Mouse (Mus musculus): Measurements from ENCODE around the gene Zfp277.

Zfp277 gene

GRCm38 (mm10) chr12:40378621-40379537 is 66.8 kb downstream of the Zfp277 start:
- DNase-seq (ENCODE audit: low read depth, low spot score) = no peak

- no peak for DNase-seq (ENCODE audit: low read depth, low spot score)
These were observed 93.8 kb downstream of the Zfp277 start for GRCm38 (mm10) chr12:40351879-40352278.

GRCm38 (mm10) chr12:40348251-40348650 is 97.5 kb downstream of the Zfp277 start:
- no peak for DNase-seq (ENCODE audit: low read depth, low spot score)

- DNase-seq (ENCODE audit: low read depth, low spot score) = no peak
These were observed 98.5 kb downstream of the Zfp277 start for GRCm38 (mm10) chr12:40347060-40347698.

GRCm38 (mm10) chr12:40341443-40341842 is 104.3 kb downstream of the Zfp277 start:
- DNase-seq (ENCODE audit: low read depth, low spot score) = no peak

GRCm38 (mm10) chr12:40335303-40335702 is 110.4 kb downstream of the Zfp277 start:
- no peak for DNase-seq (ENCODE audit: low read depth, low spot score)

GRCm38 (mm10) chr12:40331467-40331866 is 114.2 kb downstream of the Zfp277 start:
- DNase-seq (ENCODE audit: low read depth, low spot score) = no peak

- no peak for DNase-seq (ENCODE audit: low read depth, low spot score)
These were observed 118.6 kb downstream of the Zfp277 start for GRCm38 (mm10) chr12:40327012-40327660.

GRCm38 (mm10) chr12:40325582-40325981 is 120.1 kb downstream of the Zfp277 start:
- DNase-seq (ENCODE audit: low read depth, low spot score) = no peak

GRCm38 (mm10) chr12:40324819-40325218 is 120.9 kb downstream of the Zfp277 start:
- DNase-seq (ENCODE audit: low read depth, low spot score) = no peak

- no peak for DNase-seq (ENCODE audit: low read depth, low spot score)
These were observed 130.6 kb downstream of the Zfp277 start for GRCm38 (mm10) chr12:40315146-40315545.

- no peak for DNase-seq (ENCODE audit: low read depth, low spot score)
These were observed 141.7 kb downstream of the Zfp277 start for GRCm38 (mm10) chr12:40303960-40304359.

GRCm38 (mm10) chr12:40298636-40299035 is 147.1 kb downstream of the Zfp277 start:
- no peak for DNase-seq (ENCODE audit: low read depth, low spot score)

GRCm38 (mm10) chr12:40286539-40286938 is 159.2 kb downstream of the Zfp277 start:
- DNase-seq (ENCODE audit: low read depth, low spot score) = no peak

GRCm38 (mm10) chr12:40280596-40281325 is 164.9 kb downstream of the Zfp277 start:
- no peak for DNase-seq (ENCODE audit: low read depth, low spot score)

GRCm38 (mm10) chr12:40277581-40277980 is 168.1 kb downstream of the Zfp277 start:
- DNase-seq (ENCODE audit: low read depth, low spot score) = no peak

GRCm38 (mm10) chr12:40274931-40275330 is 170.8 kb downstream of the Zfp277 start:
- DNase-seq (ENCODE audit: low read depth, low spot score) = no peak

- DNase-seq (ENCODE audit: low read depth, low spot score) = no peak
These were observed 172.4 kb downstream of the Zfp277 start for GRCm38 (mm10) chr12:40273339-40273738.

GRCm38 (mm10) chr12:40272710-40273109 is 173.0 kb downstream of the Zfp277 start:
- no peak for DNase-seq (ENCODE audit: low read depth, low spot score)

- DNase-seq (ENCODE audit: low read depth, low spot score) = no peak
These were observed 177.4 kb downstream of the Zfp277 start for GRCm38 (mm10) chr12:40268313-40268712.

All from brain, embryonic 18.5 days (tissue).